Mouse (Mus musculus): ENCODE data around the gene Map3k14. TPM values are rescaled to one million over a fixed set of nuclear protein-coding genes. Genes with fewer than 3 reads are reported as not detected.
A peak's percentile ranks its signal among the peaks of the same experiment; 100 is the strongest.

Map3k14 gene
- polyA plus RNA-seq, 1 experiment from 2014 or later = 4.7 TPM

- Histone ChIP-seq H3K9me3 (ENCODE audit: control insufficient read depth, low read length) (no peaks in the 10 kb centered on the region), H3K9ac (ENCODE audit: low read depth, low read length) (no peak overlapping the region), H3K36me3 (ENCODE audit: control insufficient read depth, insufficient read depth, low read length) (no peaks in the 10 kb centered on the region), H3K4me2 (ENCODE audit: low read length) (no peak overlapping the region), H3K27me3 (replicated peaks; ENCODE audit: control insufficient read depth, insufficient read depth, low read length) (no peaks in the 10 kb centered on the region), H3K4me3 (ENCODE audit: low read length) (no peak overlapping the region), H3K27ac (ENCODE audit: low read depth, low read length) (no peak overlapping the region), H3K4me1 (ENCODE audit: control insufficient read depth, insufficient read depth, low read depth, low read length) (peaks cover 6% of the 10 kb centered on the region; the same call in 1 of the 2 replicates)
- no peak for ATAC-seq
- WGBS = 94% methylated on average over 4 of the region's 4 CpGs
Measured at GRCm38 (mm10) chr11:103257938-103258481, 9.3 kb downstream of the Map3k14 start.

GRCm38 (mm10) chr11:103253605-103254004 lies 13.7 kb downstream of the Map3k14 start:
- ATAC-seq = no peak
- Histone ChIP-seq H3K4me3 (ENCODE audit: low read length) (no peak overlapping the region), H3K9me3 (ENCODE audit: control insufficient read depth, low read length) (no peaks in the 10 kb centered on the region), H3K27ac (ENCODE audit: low read depth, low read length) (no peak overlapping the region), H3K9ac (ENCODE audit: low read depth, low read length) (no peak overlapping the region), H3K4me1 (ENCODE audit: control insufficient read depth, insufficient read depth, low read depth, low read length) (no peaks in the 10 kb centered on the region), H3K4me2 (ENCODE audit: low read length) (no peak overlapping the region), H3K36me3 (ENCODE audit: control insufficient read depth, insufficient read depth, low read length) (no peaks in the 10 kb centered on the region), H3K27me3 (replicated peaks; ENCODE audit: control insufficient read depth, insufficient read depth, low read length) (no peaks in the 10 kb centered on the region)
- WGBS = 93% methylated on average over 5 of the region's 5 CpGs

- H3K27me3 ChIP-seq (replicated peaks; ENCODE audit: control insufficient read depth, insufficient read depth, low read length) = no peaks in the 10 kb centered on the region
- no peaks in the 10 kb centered on the region for H3K36me3 ChIP-seq (ENCODE audit: control insufficient read depth, insufficient read depth, low read length)
- H3K9me3 ChIP-seq (ENCODE audit: control insufficient read depth, low read length) = no peaks in the 10 kb centered on the region
- no peak for ATAC-seq
- H3K4me2 ChIP-seq (ENCODE audit: low read length) = no peak overlapping the region
- H3K9ac ChIP-seq (ENCODE audit: low read depth, low read length) = no peak overlapping the region
- peaks cover 6% of the 10 kb centered on the region for H3K4me1 ChIP-seq (ENCODE audit: control insufficient read depth, insufficient read depth, low read depth, low read length)
- no peak overlapping the region for H3K4me3 ChIP-seq (ENCODE audit: low read length)
- WGBS = 90% methylated on average over 5 of the region's 5 CpGs
- H3K27ac ChIP-seq (ENCODE audit: low read depth, low read length) = no peak overlapping the region
Measured at GRCm38 (mm10) chr11:103252380-103252779, 14.9 kb downstream of the Map3k14 start.

GRCm38 (mm10) chr11:103250324-103250723 lies 16.9 kb downstream of the Map3k14 start:
- no peak overlapping the region for H3K4me2 ChIP-seq (ENCODE audit: low read length)
- H3K36me3 ChIP-seq (ENCODE audit: control insufficient read depth, insufficient read depth, low read length) = no peaks in the 10 kb centered on the region
- no peaks in the 10 kb centered on the region for H3K27me3 ChIP-seq (replicated peaks; ENCODE audit: control insufficient read depth, insufficient read depth, low read length)
- H3K4me1 ChIP-seq (ENCODE audit: control insufficient read depth, insufficient read depth, low read depth, low read length) = peaks cover 18% of the 10 kb centered on the region
- ATAC-seq = no peak
- WGBS = 93% methylated on average over 3 of the region's 3 CpGs
- no peaks in the 10 kb centered on the region for H3K9me3 ChIP-seq (ENCODE audit: control insufficient read depth, low read length)
- no peak overlapping the region for H3K4me3 ChIP-seq (ENCODE audit: low read length)
- H3K27ac ChIP-seq (ENCODE audit: low read depth, low read length) = no peak overlapping the region
- H3K9ac ChIP-seq (ENCODE audit: low read depth, low read length) = no peak overlapping the region

DNA sequence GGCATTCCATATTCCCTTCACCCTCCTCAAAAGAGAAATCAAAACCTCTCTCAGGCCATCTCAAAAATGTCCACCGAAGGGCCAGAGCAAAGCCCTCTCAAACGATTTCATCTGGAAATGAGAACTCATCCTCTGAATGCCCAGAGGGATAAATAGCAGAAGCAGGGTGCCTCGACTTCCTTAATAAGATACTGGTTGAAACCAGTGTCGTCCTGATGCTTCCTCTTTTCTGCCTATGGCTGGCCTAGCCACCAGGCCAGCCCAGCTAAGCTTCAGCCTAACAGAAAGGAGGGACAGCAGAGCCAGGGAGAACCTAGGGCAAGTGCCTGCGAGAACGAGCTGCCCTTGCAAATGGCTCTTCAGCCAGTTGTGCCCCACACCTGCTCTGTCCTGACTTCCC lies 17.8 kb downstream of the Map3k14 start:
- Histone ChIP-seq H3K27me3 (replicated peaks; ENCODE audit: control insufficient read depth, insufficient read depth, low read length) (no peaks in the 10 kb centered on the region), H3K36me3 (ENCODE audit: control insufficient read depth, insufficient read depth, low read length) (no peaks in the 10 kb centered on the region), H3K9me3 (ENCODE audit: control insufficient read depth, low read length) (no peaks in the 10 kb centered on the region), H3K4me1 (ENCODE audit: control insufficient read depth, insufficient read depth, low read depth, low read length) (peaks cover 23% of the 10 kb centered on the region), H3K4me3 (ENCODE audit: low read length) (no peak overlapping the region), H3K4me2 (ENCODE audit: low read length) (no peak overlapping the region), H3K27ac (ENCODE audit: low read depth, low read length) (no peak overlapping the region), H3K9ac (ENCODE audit: low read depth, low read length) (no peak overlapping the region)
- ATAC-seq = no peak
- 71% methylated on average over 6 of the region's 6 CpGs for WGBS

DNA sequence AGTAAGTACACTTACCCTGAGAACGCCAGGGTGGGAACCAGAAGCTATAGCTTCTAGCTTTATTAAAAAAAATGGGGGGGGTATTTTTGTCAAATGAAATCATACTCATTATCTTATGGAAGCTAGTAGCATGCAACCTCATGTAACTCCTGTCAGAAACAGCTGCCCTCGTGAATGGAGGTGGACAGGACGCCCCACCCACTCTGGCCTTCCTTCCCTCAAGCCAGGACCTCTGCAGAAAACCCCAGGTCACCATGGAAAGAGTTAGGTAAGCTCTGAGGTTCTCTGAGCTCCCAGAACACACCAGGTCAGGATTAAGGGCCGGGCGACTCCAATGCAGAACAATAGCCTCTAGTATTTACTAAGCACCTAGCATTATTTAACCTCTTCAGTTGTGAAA lies 18.4 kb downstream of the Map3k14 start:
- H3K4me2 ChIP-seq (ENCODE audit: low read length) = no peak overlapping the region
- 80% methylated on average over 5 of the region's 5 CpGs for WGBS
- H3K9me3 ChIP-seq (ENCODE audit: control insufficient read depth, low read length) = no peaks in the 10 kb centered on the region
- ATAC-seq = no peak
- no peaks in the 10 kb centered on the region for H3K27me3 ChIP-seq (replicated peaks; ENCODE audit: control insufficient read depth, insufficient read depth, low read length)
- H3K9ac ChIP-seq (ENCODE audit: low read depth, low read length) = no peak overlapping the region
- no peak overlapping the region for H3K4me3 ChIP-seq (ENCODE audit: low read length)
- H3K4me1 ChIP-seq (ENCODE audit: control insufficient read depth, insufficient read depth, low read depth, low read length) = peaks cover 23% of the 10 kb centered on the region
- H3K27ac ChIP-seq (ENCODE audit: low read depth, low read length) = no peak overlapping the region
- no peaks in the 10 kb centered on the region for H3K36me3 ChIP-seq (ENCODE audit: control insufficient read depth, insufficient read depth, low read length)

DNA sequence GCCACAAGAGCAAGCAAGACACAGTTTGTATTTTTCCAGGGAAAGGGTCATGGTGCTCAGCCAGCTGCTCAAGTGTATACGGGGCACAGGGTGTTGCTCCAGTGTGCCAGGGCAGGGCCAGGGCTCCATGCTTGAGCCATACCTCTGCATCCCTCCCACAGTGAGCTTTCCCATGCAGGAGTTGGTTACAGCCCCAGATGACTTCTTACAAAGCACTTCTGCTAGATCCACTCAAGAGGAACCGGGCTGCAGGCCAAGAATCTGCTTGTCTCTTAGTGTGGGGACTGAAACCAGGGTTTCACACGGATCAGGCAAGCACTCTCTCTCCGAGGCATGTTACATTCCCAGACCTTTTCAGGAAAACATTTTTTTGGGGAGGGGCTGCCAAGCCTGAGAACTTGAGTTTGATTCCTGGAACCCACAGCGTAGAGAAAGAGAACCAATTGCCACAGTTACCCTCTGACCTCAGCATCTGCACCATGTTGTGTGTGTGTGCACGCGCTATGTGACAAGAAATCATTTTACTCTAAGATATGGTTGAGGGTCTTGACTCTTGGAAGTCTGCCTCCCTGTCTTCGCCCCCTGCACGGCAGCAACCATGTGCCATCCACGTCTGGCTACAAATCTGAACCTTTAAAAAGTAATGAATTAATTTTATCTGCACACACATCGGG lies 19.6 kb downstream of the Map3k14 start:
- no peaks in the 10 kb centered on the region for H3K36me3 ChIP-seq (ENCODE audit: control insufficient read depth, insufficient read depth, low read length)
- WGBS = 48% methylated on average over 11 of the region's 11 CpGs
- H3K9me3 ChIP-seq (ENCODE audit: control insufficient read depth, low read length) = no peaks in the 10 kb centered on the region
- H3K27me3 ChIP-seq (replicated peaks; ENCODE audit: control insufficient read depth, insufficient read depth, low read length) = no peaks in the 10 kb centered on the region
- peaks cover 23% of the 10 kb centered on the region for H3K4me1 ChIP-seq (ENCODE audit: control insufficient read depth, insufficient read depth, low read depth, low read length)
- H3K4me3 ChIP-seq (ENCODE audit: low read length) = no peak overlapping the region
- no peak overlapping the region for H3K9ac ChIP-seq (ENCODE audit: low read depth, low read length)
- H3K4me2 ChIP-seq (ENCODE audit: low read length) = no peak overlapping the region
- 0 out of 2 replicates have a peak overlapping the region, but pooled peaks have one; percentile 42 for H3K27ac ChIP-seq (ENCODE audit: low read depth, low read length)
- peak; percentile 81 for ATAC-seq

DNA sequence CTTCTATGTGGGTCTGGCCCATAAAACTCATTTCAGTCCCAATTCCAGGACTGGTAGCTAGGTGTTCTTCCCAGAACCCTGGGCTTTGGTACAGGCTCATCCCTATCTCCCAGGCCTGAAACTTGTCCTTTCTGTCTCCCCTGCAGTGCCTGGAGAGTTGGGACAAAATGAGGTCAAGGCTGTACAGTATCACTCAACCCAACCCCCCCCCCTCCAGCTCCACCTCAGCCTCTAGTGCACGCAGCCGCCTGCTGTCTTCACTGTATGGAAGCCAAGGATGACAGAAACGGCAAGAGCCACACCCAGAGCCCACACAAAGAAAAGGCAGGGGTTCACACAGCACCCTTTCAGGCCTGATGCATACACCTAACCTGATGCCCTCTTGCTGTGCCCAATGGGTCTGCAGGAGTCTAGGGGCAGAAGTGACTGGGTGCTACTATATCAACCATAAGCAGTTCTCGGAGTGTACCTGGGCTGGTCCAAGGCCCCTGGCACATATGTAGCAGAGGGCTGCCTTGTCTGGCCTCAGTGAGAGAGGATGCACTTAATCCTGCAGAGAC lies 20.5 kb downstream of the Map3k14 start:
- Histone ChIP-seq H3K4me1 (ENCODE audit: control insufficient read depth, insufficient read depth, low read depth, low read length) (peaks cover 23% of the 10 kb centered on the region), H3K9me3 (ENCODE audit: control insufficient read depth, low read length) (no peaks in the 10 kb centered on the region), H3K9ac (ENCODE audit: low read depth, low read length) (0 out of 2 replicates have a peak overlapping the region, but pooled peaks have one; percentile 18), H3K27me3 (replicated peaks; ENCODE audit: control insufficient read depth, insufficient read depth, low read length) (no peaks in the 10 kb centered on the region), H3K27ac (ENCODE audit: low read depth, low read length) (no peak overlapping the region), H3K36me3 (ENCODE audit: control insufficient read depth, insufficient read depth, low read length) (no peaks in the 10 kb centered on the region), H3K4me2 (ENCODE audit: low read length) (no peak overlapping the region), H3K4me3 (ENCODE audit: low read length) (no peak overlapping the region)
- no peak for ATAC-seq
- 61% methylated on average over 4 of the region's 4 CpGs for WGBS

DNA sequence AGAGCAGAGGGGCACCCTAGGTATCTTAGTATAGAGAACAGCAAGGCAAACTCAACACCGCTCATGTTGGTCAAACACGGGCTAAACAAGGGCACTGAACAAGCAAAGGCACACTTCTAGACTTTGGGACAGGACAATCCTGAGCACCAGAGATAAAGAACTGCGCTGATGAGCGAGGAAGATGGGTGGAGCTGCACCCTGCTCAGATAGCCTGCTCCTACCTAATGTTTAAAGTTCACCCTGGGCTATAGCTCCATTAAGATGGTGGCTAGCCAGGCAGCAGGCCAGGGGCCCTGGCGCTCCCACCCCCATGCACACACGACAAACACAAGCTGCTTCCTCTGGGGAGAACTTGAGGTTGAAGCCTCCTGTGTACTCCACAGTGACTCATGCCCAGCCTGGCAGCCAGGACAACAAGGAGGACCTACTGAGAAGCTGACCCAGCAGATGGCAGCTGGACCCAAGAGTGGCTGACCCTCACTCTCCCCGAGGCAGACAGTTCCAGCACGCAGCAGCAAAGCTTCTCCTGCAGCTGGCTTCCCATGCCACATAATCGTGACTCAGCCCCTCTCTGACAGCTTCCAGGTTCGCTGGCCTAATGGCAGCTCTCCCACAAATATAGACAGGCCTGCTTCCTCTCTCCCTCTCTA lies 21.1 kb downstream of the Map3k14 start:
- no peak overlapping the region for H3K4me2 ChIP-seq (ENCODE audit: low read length)
- peaks cover 23% of the 10 kb centered on the region for H3K4me1 ChIP-seq (ENCODE audit: control insufficient read depth, insufficient read depth, low read depth, low read length)
- no peaks in the 10 kb centered on the region for H3K36me3 ChIP-seq (ENCODE audit: control insufficient read depth, insufficient read depth, low read length)
- no peak overlapping the region for H3K4me3 ChIP-seq (ENCODE audit: low read length)
- no peak overlapping the region for H3K9ac ChIP-seq (ENCODE audit: low read depth, low read length)
- no peaks in the 10 kb centered on the region for H3K9me3 ChIP-seq (ENCODE audit: control insufficient read depth, low read length)
- no peaks in the 10 kb centered on the region for H3K27me3 ChIP-seq (replicated peaks; ENCODE audit: control insufficient read depth, insufficient read depth, low read length)
- no peak for ATAC-seq
- peak overlapping the region; percentile 23; the same call in 1 of the 2 replicates for H3K27ac ChIP-seq (ENCODE audit: low read depth, low read length)
- 70% methylated on average over 10 of the region's 10 CpGs for WGBS

Measured in hindbrain, embryonic 16.5 days (tissue).